Mouse (Mus musculus) embryonic fibroblast, embryonic 13.5 days (primary cell): ENCODE results near the gene RPS10-NUDT3. TPM values are rescaled to one million over a fixed set of nuclear protein-coding genes. Genes with fewer than 3 reads are reported as not detected.
A peak's percentile ranks its signal among the peaks of the same experiment; 100 is the strongest.

Experiments used
- H3K27ac ChIP-seq: 2 replicates; pipeline ENCODE4 v1.5.1; 2012; ENCODE audit warnings: low read length, control low read depth, inconsistent platforms; ENCODE audit not compliant: insufficient read depth
- H3K4me1 ChIP-seq: 2 replicates; pipeline ENCODE4 v1.6.1; 2011; ENCODE audit warnings: low read length; ENCODE audit not compliant: control insufficient read depth, insufficient read depth
- H3K4me3 ChIP-seq: 2 replicates; pipeline ENCODE4 v1.5.1; 2011; ENCODE audit warnings: mild to moderate bottlenecking, control low read depth, low read length; ENCODE audit not compliant: insufficient read depth
- CTCF ChIP-seq: IDR thresholded peaks from 2 replicates; pipeline ENCODE4 v1.5.1; 2011; ENCODE audit warnings: mild to moderate bottlenecking, control low read depth, low read length, moderate library complexity, borderline replicate concordance; ENCODE audit not compliant: insufficient read depth
- POLR2A ChIP-seq: IDR thresholded peaks from 2 replicates; pipeline ENCODE4 v1.6.1; 2011; ENCODE audit warnings: low read depth, mild to moderate bottlenecking, control low read depth, low read length, moderate library complexity
- polyA plus RNA-seq: library from polyadenylated mRNA; stranded (reverse); fragments of >200 nt; gene quantifications from 2 replicates; pipeline ENCODE4 v1.2.4, GENCODE M21; 2011; ENCODE audit warnings: low read depth; ENCODE audit not compliant: missing spikeins, insufficient read length

The RPS10-NUDT3 gene
- polyA plus RNA-seq, 1 experiment = not detected

GRCm38 (mm10) chr17:27563771-27564244, 71.2 kb downstream of the RPS10-NUDT3 start:
- TF ChIP-seq POLR2A (0 out of 2 replicates have a peak, but pooled peaks have one; percentile 13), CTCF (no peak)
- Histone ChIP-seq H3K27ac (no peak overlapping the region), H3K4me3 (no peak overlapping the region), H3K4me1 (peaks cover 23% of the 10 kb centered on the region; the same call in 1 of the 2 replicates)

- peaks cover 23% of the 10 kb centered on the region; the same call in 1 of the 2 replicates for H3K4me1 ChIP-seq
- peak overlapping the region; percentile 88 for H3K27ac ChIP-seq
- no peak overlapping the region for H3K4me3 ChIP-seq
- TF ChIP-seq CTCF (no peak), POLR2A (no peak)
Observed at GRCm38 (mm10) chr17:27561809-27562526, 73.1 kb downstream of the RPS10-NUDT3 start.

- Histone ChIP-seq H3K27ac (peak overlapping the region; percentile 88), H3K4me3 (no peak overlapping the region), H3K4me1 (peaks cover 20% of the 10 kb centered on the region; the same call in 1 of the 2 replicates)
- no peak for TF ChIP-seq POLR2A
- no peak for TF ChIP-seq CTCF
Observed at GRCm38 (mm10) chr17:27560926-27561480, 74.0 kb downstream of the RPS10-NUDT3 start.

GRCm38 (mm10) chr17:27559596-27559995, 75.4 kb downstream of the RPS10-NUDT3 start:
- Histone ChIP-seq H3K4me3 (peak overlapping the region; percentile 67), H3K4me1 (peaks cover 20% of the 10 kb centered on the region), H3K27ac (no peak overlapping the region)
- no peak for TF ChIP-seq POLR2A
- TF ChIP-seq CTCF = no peak

- H3K27ac ChIP-seq = no peak overlapping the region
- peak overlapping the region; percentile 67 for H3K4me3 ChIP-seq
- no peak for TF ChIP-seq CTCF
- no peak for TF ChIP-seq POLR2A
- H3K4me1 ChIP-seq = peaks cover 19% of the 10 kb centered on the region
Observed at GRCm38 (mm10) chr17:27558845-27559244, 76.2 kb downstream of the RPS10-NUDT3 start.

- Histone ChIP-seq H3K4me1 (peaks cover 18% of the 10 kb centered on the region), H3K27ac (peak overlapping the region; percentile 76; the same call in 1 of the 2 replicates), H3K4me3 (peak overlapping the region; percentile 67)
- no peak for TF ChIP-seq CTCF
- no peak for TF ChIP-seq POLR2A
Observed at GRCm38 (mm10) chr17:27557927-27558661, 76.9 kb downstream of the RPS10-NUDT3 start.

GRCm38 (mm10) chr17:27557181-27557926, 77.7 kb downstream of the RPS10-NUDT3 start:
- Histone ChIP-seq H3K4me3 (peak overlapping the region; percentile 67), H3K4me1 (peaks cover 18% of the 10 kb centered on the region), H3K27ac (peak overlapping the region; percentile 76; the same call in 1 of the 2 replicates)
- no peak for TF ChIP-seq POLR2A
- TF ChIP-seq CTCF = no peak

GRCm38 (mm10) chr17:27556315-27557011, 78.6 kb downstream of the RPS10-NUDT3 start, which contains the start of gene Hmga1:
TSS of gene Hmga1 (plus strand) at chr17:27556497.
- Histone ChIP-seq H3K4me1 (peaks cover 13% of the 10 kb centered on the region), H3K4me3 (peak within 1 kb of the TSS; percentile 67), H3K27ac (peak within 1 kb of the TSS; percentile 76)
- TF ChIP-seq POLR2A (peak; percentile 91), CTCF (no peak)
